Mouse (Mus musculus): ENCODE data around the gene Utp11. TPM values are rescaled to one million over a fixed set of nuclear protein-coding genes. Genes with fewer than 3 reads are reported as not detected.
"Not testable (repeated sequence)": the region's sequence is repeated elsewhere in the genome, so short reads cannot be mapped to it uniquely, and the experiment has no call there.

Utp11 gene
- polyA plus RNA-seq, 1 experiment from 2014 or later, result 33.9 TPM

GRCm38 (mm10) chr4:124719101-124719500, 25.7 kb upstream of the Utp11 start:
- no peak overlapping the region for H3K9ac ChIP-seq (replicated peaks; ENCODE audit: low read depth, low read length)
- ATAC-seq (ENCODE audit: low read depth), result no peak
- H3K36me3 ChIP-seq (ENCODE audit: control insufficient read depth, insufficient read depth, low read length), result peaks cover 55% of the 10 kb centered on the region
- no peaks in the 10 kb centered on the region for H3K9me3 ChIP-seq (ENCODE audit: control insufficient read depth, low read length)
- H3K4me2 ChIP-seq (ENCODE audit: low read depth, low read length), result no peak overlapping the region
- peaks cover 10% of the 10 kb centered on the region; the same call in 1 of the 2 replicates for H3K4me1 ChIP-seq (ENCODE audit: control insufficient read depth, insufficient read depth, low read length)
- WGBS, result 97% methylated on average over 4 of the region's 4 CpGs
- H3K27ac ChIP-seq (ENCODE audit: low read depth, low read length), result no peak overlapping the region
- no peaks in the 10 kb centered on the region for H3K27me3 ChIP-seq (ENCODE audit: control insufficient read depth, insufficient read depth, low read length)
- H3K4me3 ChIP-seq (ENCODE audit: low read depth, low read length), result no peak overlapping the region

- 0% methylated on average over 57 of the region's 57 CpGs for WGBS
- Histone ChIP-seq H3K9me3 (ENCODE audit: control insufficient read depth, low read length) (no peaks in the 10 kb centered on the region), H3K4me2 (ENCODE audit: low read depth, low read length) (peak within 1 kb of the TSS; percentile 92), H3K9ac (replicated peaks; ENCODE audit: low read depth, low read length) (peak within 1 kb of the TSS; percentile 65), H3K27ac (ENCODE audit: low read depth, low read length) (no peak within 1 kb of the TSS; the same call in 1 of the 2 replicates), H3K4me3 (ENCODE audit: low read depth, low read length) (peak within 1 kb of the TSS; percentile 70), H3K4me1 (ENCODE audit: control insufficient read depth, insufficient read depth, low read length) (peaks cover 16% of the 10 kb centered on the region; the same call in 1 of the 2 replicates), H3K36me3 (ENCODE audit: control insufficient read depth, insufficient read depth, low read length) (peaks cover 23% of the 10 kb centered on the region), H3K27me3 (ENCODE audit: control insufficient read depth, insufficient read depth, low read length) (peaks cover 4% of the 10 kb centered on the region)
- peak; percentile 94 for ATAC-seq (ENCODE audit: low read depth)
These were observed 21.4 kb upstream of the Utp11 start, which contains the start of gene Sf3a3 for GRCm38 (mm10) chr4:124714545-124715481. TSS of gene Sf3a3 (plus strand) at chr4:124714776.

GRCm38 (mm10) chr4:124713850-124714249, 20.4 kb upstream of the Utp11 start:
- not testable (repeated sequence) for H3K27ac ChIP-seq (ENCODE audit: low read depth, low read length); H3K9ac ChIP-seq (replicated peaks; ENCODE audit: low read depth, low read length); H3K4me2 ChIP-seq (ENCODE audit: low read depth, low read length); H3K9me3 ChIP-seq (ENCODE audit: control insufficient read depth, low read length); ATAC-seq (ENCODE audit: low read depth); H3K27me3 ChIP-seq (ENCODE audit: control insufficient read depth, insufficient read depth, low read length); H3K4me3 ChIP-seq (ENCODE audit: low read depth, low read length)
- Histone ChIP-seq H3K36me3 (ENCODE audit: control insufficient read depth, insufficient read depth, low read length) (peaks cover 14% of the 10 kb centered on the region), H3K4me1 (ENCODE audit: control insufficient read depth, insufficient read depth, low read length) (peaks cover 18% of the 10 kb centered on the region; the same call in 1 of the 2 replicates)
- WGBS, result 81% methylated on average over 5 of the region's 5 CpGs

GRCm38 (mm10) chr4:124712618-124713017, 19.2 kb upstream of the Utp11 start:
- H3K27ac ChIP-seq (ENCODE audit: low read depth, low read length), result no peak overlapping the region
- no peak overlapping the region for H3K9ac ChIP-seq (replicated peaks; ENCODE audit: low read depth, low read length)
- peaks cover 19% of the 10 kb centered on the region; the same call in 1 of the 2 replicates for H3K4me1 ChIP-seq (ENCODE audit: control insufficient read depth, insufficient read depth, low read length)
- H3K9me3 ChIP-seq (ENCODE audit: control insufficient read depth, low read length), result no peaks in the 10 kb centered on the region
- H3K27me3 ChIP-seq (ENCODE audit: control insufficient read depth, insufficient read depth, low read length), result peaks cover 10% of the 10 kb centered on the region
- ATAC-seq (ENCODE audit: low read depth), result no peak
- no peak overlapping the region for H3K4me2 ChIP-seq (ENCODE audit: low read depth, low read length)
- no peak overlapping the region for H3K4me3 ChIP-seq (ENCODE audit: low read depth, low read length)
- 83% methylated on average over 6 of the region's 6 CpGs for WGBS
- peaks cover 5% of the 10 kb centered on the region; the same call in 1 of the 2 replicates for H3K36me3 ChIP-seq (ENCODE audit: control insufficient read depth, insufficient read depth, low read length)

- no peak overlapping the region for H3K4me2 ChIP-seq (ENCODE audit: low read depth, low read length)
- H3K36me3 ChIP-seq (ENCODE audit: control insufficient read depth, insufficient read depth, low read length), result 0 out of 2 replicates have a peak, but pooled peaks cover under 1% of the 10 kb centered on the region
- H3K27me3 ChIP-seq (ENCODE audit: control insufficient read depth, insufficient read depth, low read length), result peaks cover 10% of the 10 kb centered on the region
- no peak overlapping the region for H3K27ac ChIP-seq (ENCODE audit: low read depth, low read length)
- no peak overlapping the region for H3K4me3 ChIP-seq (ENCODE audit: low read depth, low read length)
- no peaks in the 10 kb centered on the region for H3K9me3 ChIP-seq (ENCODE audit: control insufficient read depth, low read length)
- H3K9ac ChIP-seq (replicated peaks; ENCODE audit: low read depth, low read length), result no peak overlapping the region
- WGBS, result 13% methylated on average over 5 of the region's 5 CpGs
- H3K4me1 ChIP-seq (ENCODE audit: control insufficient read depth, insufficient read depth, low read length), result peaks cover 17% of the 10 kb centered on the region; the same call in 1 of the 2 replicates
- no peak for ATAC-seq (ENCODE audit: low read depth)
These were observed 17.4 kb upstream of the Utp11 start for GRCm38 (mm10) chr4:124710776-124711291.

- Histone ChIP-seq H3K4me3 (ENCODE audit: low read depth, low read length) (no peak overlapping the region), H3K27ac (ENCODE audit: low read depth, low read length) (no peak overlapping the region), H3K9me3 (ENCODE audit: control insufficient read depth, low read length) (no peaks in the 10 kb centered on the region), H3K9ac (replicated peaks; ENCODE audit: low read depth, low read length) (no peak overlapping the region; the same call in 1 of the 2 replicates), H3K4me1 (ENCODE audit: control insufficient read depth, insufficient read depth, low read length) (peaks cover 9% of the 10 kb centered on the region; the same call in 1 of the 2 replicates), H3K27me3 (ENCODE audit: control insufficient read depth, insufficient read depth, low read length) (peaks cover 10% of the 10 kb centered on the region), H3K4me2 (ENCODE audit: low read depth, low read length) (peak overlapping the region; percentile 26; the same call in 1 of the 2 replicates), H3K36me3 (ENCODE audit: control insufficient read depth, insufficient read depth, low read length) (no peaks in the 10 kb centered on the region)
- ATAC-seq (ENCODE audit: low read depth), result no peak
- WGBS, result 3% methylated on average over 18 of the region's 18 CpGs
These were observed 16.6 kb upstream of the Utp11 start for GRCm38 (mm10) chr4:124709961-124710446.

- H3K27me3 ChIP-seq (ENCODE audit: control insufficient read depth, insufficient read depth, low read length), result peaks cover 10% of the 10 kb centered on the region
- H3K9ac ChIP-seq (replicated peaks; ENCODE audit: low read depth, low read length), result 0 out of 2 replicates have a peak overlapping the region, but pooled peaks have one; percentile 42
- H3K9me3 ChIP-seq (ENCODE audit: control insufficient read depth, low read length), result no peaks in the 10 kb centered on the region
- H3K4me1 ChIP-seq (ENCODE audit: control insufficient read depth, insufficient read depth, low read length), result peaks cover 14% of the 10 kb centered on the region
- H3K36me3 ChIP-seq (ENCODE audit: control insufficient read depth, insufficient read depth, low read length), result no peaks in the 10 kb centered on the region
- ATAC-seq (ENCODE audit: low read depth), result peak; percentile 25; the same call in 1 of the 2 replicates
- WGBS, result 2% methylated on average over 41 of the region's 41 CpGs
- peak overlapping the region; percentile 26 for H3K4me3 ChIP-seq (ENCODE audit: low read depth, low read length)
- peak overlapping the region; percentile 46; the same call in 1 of the 2 replicates for H3K27ac ChIP-seq (ENCODE audit: low read depth, low read length)
- H3K4me2 ChIP-seq (ENCODE audit: low read depth, low read length), result peak overlapping the region; percentile 40
These were observed 15.4 kb upstream of the Utp11 start for GRCm38 (mm10) chr4:124708518-124709477.

GRCm38 (mm10) chr4:124708200-124708517, 14.8 kb upstream of the Utp11 start:
- H3K4me1 ChIP-seq (ENCODE audit: control insufficient read depth, insufficient read depth, low read length), result peaks cover 14% of the 10 kb centered on the region
- not testable (repeated sequence) for H3K4me3 ChIP-seq (ENCODE audit: low read depth, low read length); H3K4me2 ChIP-seq (ENCODE audit: low read depth, low read length); H3K27me3 ChIP-seq (ENCODE audit: control insufficient read depth, insufficient read depth, low read length); H3K36me3 ChIP-seq (ENCODE audit: control insufficient read depth, insufficient read depth, low read length); H3K27ac ChIP-seq (ENCODE audit: low read depth, low read length); H3K9me3 ChIP-seq (ENCODE audit: control insufficient read depth, low read length); H3K9ac ChIP-seq (replicated peaks; ENCODE audit: low read depth, low read length); ATAC-seq (ENCODE audit: low read depth)
- 14% methylated on average over 1 of the region's 1 CpGs for WGBS
